Mouse (Mus musculus): ENCODE data around the gene Dhrs4. TPM values are rescaled to one million over a fixed set of nuclear protein-coding genes. Genes with fewer than 3 reads are reported as not detected.

Dhrs4 gene
- 45.9 TPM for polyA plus RNA-seq (2012; fragmentation: generic; extraction: Trizol)
- long read RNA-seq, experiment 1, transcript Dhrs4-201 (8 exons, 1,392 nt), result major isoform, 11 of 19 reads
- long read RNA-seq, experiment 1, partial matches to known transcripts, result 3 of 19 reads
- long read RNA-seq, experiment 1, other reads (novel, unspliced or antisense), result 2 of 19 reads
- long read RNA-seq, experiment 2, transcript Dhrs4-201 (8 exons, 1,392 nt), result major isoform, 10 of 11 reads
- long read RNA-seq, experiment 2, partial matches to known transcripts, result 1 of 11 reads
- long read RNA-seq, experiment 2, other reads (novel, unspliced or antisense), result 0 of 11 reads

- H3K36me3 ChIP-seq (ENCODE audit: control insufficient read depth, insufficient read depth), result no peaks in the 10 kb centered on the region
- TF ChIP-seq FOSL1 (IDR thresholded peaks at IDR 0.05; ENCODE audit: insufficient read depth, low read length, poor library complexity, severe bottlenecking) (no peak), USF1 (IDR thresholded peaks at IDR 0.05; ENCODE audit: low read depth) (no peak), CTCF (IDR thresholded peaks at IDR 0.05; ENCODE audit: control insufficient read depth, insufficient read depth, insufficient read length) (peak; percentile 64), MYOG (IDR thresholded peaks at IDR 0.05; ENCODE audit: control insufficient read depth, extremely low read depth, insufficient read length) (no peak), CEBPB (IDR thresholded peaks at IDR 0.05; ENCODE audit: low read depth) (no peak), MYOD1 (IDR thresholded peaks at IDR 0.05; ENCODE audit: control insufficient read depth, insufficient read length, low read depth) (no peak), MAX (IDR thresholded peaks at IDR 0.05) (peak; percentile 25)
- peak within 1 kb of the TSS; percentile 65 for H3ac ChIP-seq (ENCODE audit: control insufficient read depth, insufficient read length, low read depth)
- no peaks in the 10 kb centered on the region for H3K79me3 ChIP-seq (ENCODE audit: low read depth)
- H3K79me2 ChIP-seq (ENCODE audit: control insufficient read depth, insufficient read depth), result no peaks in the 10 kb centered on the region
- peak within 1 kb of the TSS; percentile 57 for H3K4me3 ChIP-seq (ENCODE audit: insufficient read depth, poor library complexity, severe bottlenecking)
- no peaks in the 10 kb centered on the region for H3K27me3 ChIP-seq (ENCODE audit: control insufficient read depth, insufficient read depth, insufficient read length)
Measured at GRCm38 (mm10) chr14:55478651-55479599, at the start of gene Dhrs4. Gene Dhrs4, plus strand, starts transcription at chr14:55478758.

GRCm38 (mm10) chr14:55430255-55430654, 48.3 kb upstream of the Dhrs4 start:
- H3K36me3 ChIP-seq (ENCODE audit: control insufficient read depth, insufficient read depth), result no peaks in the 10 kb centered on the region
- TF ChIP-seq MYOD1 (IDR thresholded peaks at IDR 0.05; ENCODE audit: control insufficient read depth, insufficient read length, low read depth) (no peak), FOSL1 (IDR thresholded peaks at IDR 0.05; ENCODE audit: insufficient read depth, low read length, poor library complexity, severe bottlenecking) (no peak), CTCF (IDR thresholded peaks at IDR 0.05; ENCODE audit: control insufficient read depth, insufficient read depth, insufficient read length) (no peak), MAX (IDR thresholded peaks at IDR 0.05) (no peak), MYOG (IDR thresholded peaks at IDR 0.05; ENCODE audit: control insufficient read depth, extremely low read depth, insufficient read length) (no peak), USF1 (IDR thresholded peaks at IDR 0.05; ENCODE audit: low read depth) (no peak), CEBPB (IDR thresholded peaks at IDR 0.05; ENCODE audit: low read depth) (no peak)
- H3K4me3 ChIP-seq (ENCODE audit: insufficient read depth, poor library complexity, severe bottlenecking), result no peak overlapping the region
- H3K27me3 ChIP-seq (ENCODE audit: control insufficient read depth, insufficient read depth, insufficient read length), result peaks cover 27% of the 10 kb centered on the region
- H3ac ChIP-seq (ENCODE audit: control insufficient read depth, insufficient read length, low read depth), result no peak overlapping the region
- no peaks in the 10 kb centered on the region for H3K79me2 ChIP-seq (ENCODE audit: control insufficient read depth, insufficient read depth)
- H3K79me3 ChIP-seq (ENCODE audit: low read depth), result no peaks in the 10 kb centered on the region

DNA sequence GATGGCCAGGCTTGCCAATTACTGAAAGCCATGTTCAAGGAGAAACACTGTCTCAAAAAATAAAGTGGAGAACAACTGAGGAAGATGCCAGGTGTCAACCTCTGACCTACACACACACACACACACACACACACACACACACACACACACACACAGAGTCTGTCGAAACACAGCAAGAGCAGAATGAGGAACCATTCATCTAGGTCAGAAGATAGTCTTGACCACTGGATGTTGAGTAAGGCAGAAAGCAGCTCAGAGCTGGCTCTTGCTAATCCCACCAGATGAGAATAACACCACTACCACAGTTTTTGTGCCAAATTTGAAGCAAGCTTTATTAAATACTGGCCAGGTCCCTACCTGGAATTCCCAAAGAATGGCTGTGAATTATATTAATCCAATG, 45.5 kb upstream of the Dhrs4 start:
- Histone ChIP-seq H3ac (ENCODE audit: control insufficient read depth, insufficient read length, low read depth) (no peak overlapping the region), H3K36me3 (ENCODE audit: control insufficient read depth, insufficient read depth) (no peaks in the 10 kb centered on the region), H3K79me3 (ENCODE audit: low read depth) (no peaks in the 10 kb centered on the region), H3K27me3 (ENCODE audit: control insufficient read depth, insufficient read depth, insufficient read length) (peaks cover 26% of the 10 kb centered on the region), H3K4me3 (ENCODE audit: insufficient read depth, poor library complexity, severe bottlenecking) (no peak overlapping the region), H3K79me2 (ENCODE audit: control insufficient read depth, insufficient read depth) (no peaks in the 10 kb centered on the region)
- TF ChIP-seq CTCF (IDR thresholded peaks at IDR 0.05; ENCODE audit: control insufficient read depth, insufficient read depth, insufficient read length) (no peak), MAX (IDR thresholded peaks at IDR 0.05) (no peak), FOSL1 (IDR thresholded peaks at IDR 0.05; ENCODE audit: insufficient read depth, low read length, poor library complexity, severe bottlenecking) (no peak), USF1 (IDR thresholded peaks at IDR 0.05; ENCODE audit: low read depth) (no peak), MYOG (IDR thresholded peaks at IDR 0.05; ENCODE audit: control insufficient read depth, extremely low read depth, insufficient read length) (no peak), MYOD1 (IDR thresholded peaks at IDR 0.05; ENCODE audit: control insufficient read depth, insufficient read length, low read depth) (no peak), CEBPB (IDR thresholded peaks at IDR 0.05; ENCODE audit: low read depth) (no peak)

GRCm38 (mm10) chr14:55434825-55435224, 43.7 kb upstream of the Dhrs4 start:
- H3K4me3 ChIP-seq (ENCODE audit: insufficient read depth, poor library complexity, severe bottlenecking), result no peak overlapping the region
- no peaks in the 10 kb centered on the region for H3K36me3 ChIP-seq (ENCODE audit: control insufficient read depth, insufficient read depth)
- no peak overlapping the region for H3ac ChIP-seq (ENCODE audit: control insufficient read depth, insufficient read length, low read depth)
- H3K27me3 ChIP-seq (ENCODE audit: control insufficient read depth, insufficient read depth, insufficient read length), result peaks cover 24% of the 10 kb centered on the region
- no peaks in the 10 kb centered on the region for H3K79me2 ChIP-seq (ENCODE audit: control insufficient read depth, insufficient read depth)
- no peaks in the 10 kb centered on the region for H3K79me3 ChIP-seq (ENCODE audit: low read depth)
- TF ChIP-seq MYOG (IDR thresholded peaks at IDR 0.05; ENCODE audit: control insufficient read depth, extremely low read depth, insufficient read length) (no peak), CTCF (IDR thresholded peaks at IDR 0.05; ENCODE audit: control insufficient read depth, insufficient read depth, insufficient read length) (no peak), FOSL1 (IDR thresholded peaks at IDR 0.05; ENCODE audit: insufficient read depth, low read length, poor library complexity, severe bottlenecking) (no peak), CEBPB (IDR thresholded peaks at IDR 0.05; ENCODE audit: low read depth) (no peak), MYOD1 (IDR thresholded peaks at IDR 0.05; ENCODE audit: control insufficient read depth, insufficient read length, low read depth) (no peak), MAX (IDR thresholded peaks at IDR 0.05) (no peak), USF1 (IDR thresholded peaks at IDR 0.05; ENCODE audit: low read depth) (no peak)

DNA sequence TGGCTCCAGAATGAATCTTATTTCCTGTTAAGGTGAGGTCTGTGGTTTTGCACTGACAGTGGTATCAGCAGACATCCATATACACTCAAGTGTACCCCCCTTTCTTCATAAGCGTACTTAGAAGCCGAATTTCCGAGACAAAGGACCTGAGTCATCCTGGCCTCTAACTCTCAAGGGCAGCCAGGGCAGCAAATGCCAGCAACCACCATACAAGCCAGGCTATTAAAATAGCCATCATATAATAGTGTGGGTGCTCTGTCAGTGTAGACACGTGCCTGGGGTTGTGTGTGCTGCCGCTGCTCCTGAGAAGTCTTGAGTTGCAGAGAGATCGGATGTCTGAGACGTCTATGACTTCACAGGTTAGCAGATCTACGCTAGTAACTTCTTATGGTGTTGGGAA, 41.4 kb upstream of the Dhrs4 start:
- Histone ChIP-seq H3ac (ENCODE audit: control insufficient read depth, insufficient read length, low read depth) (no peak overlapping the region), H3K36me3 (ENCODE audit: control insufficient read depth, insufficient read depth) (no peaks in the 10 kb centered on the region), H3K4me3 (ENCODE audit: insufficient read depth, poor library complexity, severe bottlenecking) (no peak overlapping the region), H3K79me2 (ENCODE audit: control insufficient read depth, insufficient read depth) (no peaks in the 10 kb centered on the region), H3K27me3 (ENCODE audit: control insufficient read depth, insufficient read depth, insufficient read length) (peaks cover 28% of the 10 kb centered on the region), H3K79me3 (ENCODE audit: low read depth) (no peaks in the 10 kb centered on the region)
- no peak for TF ChIP-seq CEBPB (IDR thresholded peaks at IDR 0.05; ENCODE audit: low read depth)
- TF ChIP-seq USF1 (IDR thresholded peaks at IDR 0.05; ENCODE audit: low read depth), result no peak
